Mouse (Mus musculus) neural tube, embryonic 14.5 days (tissue): ENCODE results near the gene Bmp2k. TPM values are rescaled to one million over a fixed set of nuclear protein-coding genes. Genes with fewer than 3 reads are reported as not detected.

ENCODE experiments used
- ATAC-seq: fragments of 200-750 bp; cut with Nextera tagmentation; 2 replicates; pipeline ENCODE4 v1.8.0; 2017; ENCODE audit warnings: low read depth, mild to moderate bottlenecking, moderate TSS enrichment, moderate library complexity
- H3K27ac ChIP-seq: fragments of 300-500 bp; sonication (generic); 2 replicates; pipeline ENCODE4 v1.5.1; 2014; ENCODE audit warnings: low read depth, mild to moderate bottlenecking, control low read depth, low read length, moderate library complexity, mixed read lengths
- H3K27me3 ChIP-seq: fragments of 300-500 bp; sonication (generic); 2 replicates; pipeline ENCODE4 v1.6.1; 2014; ENCODE audit warnings: low read length; ENCODE audit not compliant: control insufficient read depth, insufficient read depth
- H3K36me3 ChIP-seq: fragments of 300-500 bp; sonication (generic); 2 replicates; pipeline ENCODE4 v1.6.1; 2014; ENCODE audit warnings: low read length, mixed read lengths; ENCODE audit not compliant: control insufficient read depth, insufficient read depth
- H3K4me1 ChIP-seq: fragments of 300-500 bp; sonication (generic); 2 replicates; pipeline ENCODE4 v1.6.1; 2014; ENCODE audit warnings: low read length; ENCODE audit not compliant: control insufficient read depth, insufficient read depth
- H3K4me2 ChIP-seq: fragments of 300-500 bp; sonication (generic); 2 replicates; pipeline ENCODE4 v1.6.1; 2014; ENCODE audit warnings: mild to moderate bottlenecking, low read depth, low read length, control low read depth
- H3K4me3 ChIP-seq: fragments of 300-500 bp; sonication (generic); 2 replicates; pipeline ENCODE4 v1.5.1; 2014; ENCODE audit warnings: low read depth, low read length, control low read depth, mixed read lengths
- H3K9ac ChIP-seq: fragments of 300-500 bp; sonication (generic); replicated peaks from 2 replicates; pipeline ENCODE4 v1.6.1; 2014; ENCODE audit warnings: low read depth, mild to moderate bottlenecking, control low read depth, low read length, mixed read lengths
- H3K9me3 ChIP-seq: fragments of 300-500 bp; sonication (generic); 2 replicates; pipeline ENCODE4 v1.6.1; 2016; ENCODE audit warnings: low read length; ENCODE audit not compliant: control insufficient read depth
- WGBS: fragments of 180-500 bp; shearing (Covaris S2); extraction: QIAGEN DNeasy Blood & Tissue Kit; methylation state at CpG from one replicate; pipeline ENCODE4 v1.1.7; 2014; 5-methylcytosine and 5-hydroxymethylcytosine counted together
- polyA plus RNA-seq: library from polyadenylated mRNA; unstranded; fragments of >200 nt; fragmentation: Nextera tagmentation; extraction: Ambion mirVana; gene quantifications from 2 replicates; pipeline ENCODE4 v1.2.1, GENCODE M21; 2014

Bmp2k gene
- polyA plus RNA-seq, 1 experiment from 2014 or later: 8.4 TPM

DNA sequence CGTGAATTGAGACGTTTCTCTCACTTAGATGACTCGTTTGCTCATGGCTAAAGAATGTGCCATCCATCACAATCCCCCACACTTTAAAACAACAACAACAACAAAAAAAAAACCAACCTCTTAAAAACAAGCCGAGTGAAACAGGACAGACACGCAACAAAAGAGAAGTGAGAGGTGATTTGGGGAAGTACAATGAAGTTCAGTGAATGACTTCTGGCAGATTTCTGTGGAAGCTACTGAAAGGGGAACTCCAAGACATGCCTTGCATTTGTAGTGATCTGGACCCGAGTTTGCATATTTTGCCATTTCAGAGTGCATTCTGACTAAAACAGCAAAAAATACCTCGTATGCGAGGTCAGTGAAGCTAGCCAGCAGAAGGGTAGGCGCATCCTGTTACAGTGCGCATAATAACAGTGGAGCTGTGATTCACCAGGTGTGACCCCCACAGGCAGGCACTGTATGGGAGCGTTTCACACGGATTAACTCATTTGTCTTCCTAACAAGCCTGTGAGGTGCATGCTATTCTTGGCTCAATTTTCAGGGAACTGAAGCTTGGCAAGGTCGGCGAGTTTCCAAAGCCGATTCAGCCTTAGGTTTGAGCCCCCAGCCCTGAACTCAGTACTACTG is 17.4 kb upstream of the Bmp2k start:
- H3K4me1 ChIP-seq: 0 out of 2 replicates have a peak, but pooled peaks cover 2% of the 10 kb centered on the region
- H3K4me2 ChIP-seq: no peak overlapping the region
- 21% methylated on average over 15 of the region's 15 CpGs for WGBS
- H3K9me3 ChIP-seq: no peaks in the 10 kb centered on the region
- H3K4me3 ChIP-seq: no peak overlapping the region
- ATAC-seq: no peak
- H3K36me3 ChIP-seq: no peaks in the 10 kb centered on the region
- H3K27me3 ChIP-seq: no peaks in the 10 kb centered on the region
- no peak overlapping the region for H3K27ac ChIP-seq
- H3K9ac ChIP-seq: no peak overlapping the region

DNA sequence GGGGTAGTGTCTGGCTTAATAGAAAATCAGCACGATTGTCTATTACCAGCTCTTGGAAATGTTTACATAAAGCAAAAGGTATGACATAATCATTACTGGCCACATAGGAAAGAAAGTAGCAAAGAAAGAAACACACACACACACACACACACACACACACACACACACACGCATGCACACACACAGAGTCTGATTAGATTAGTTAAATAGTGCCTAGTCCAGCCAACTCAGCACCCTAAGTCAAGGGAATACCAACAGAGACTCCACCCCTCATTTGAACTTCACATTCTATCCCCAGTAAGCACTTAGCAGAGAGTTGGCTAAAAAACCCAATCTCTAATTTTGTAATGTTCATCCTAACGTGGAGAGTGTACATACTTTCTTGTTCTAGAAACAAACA is 15.5 kb upstream of the Bmp2k start:
- Histone ChIP-seq H3K9ac (no peak overlapping the region), H3K4me2 (no peak overlapping the region), H3K27me3 (no peaks in the 10 kb centered on the region), H3K4me1 (0 out of 2 replicates have a peak, but pooled peaks cover 2% of the 10 kb centered on the region), H3K4me3 (no peak overlapping the region), H3K36me3 (no peaks in the 10 kb centered on the region), H3K9me3 (no peaks in the 10 kb centered on the region), H3K27ac (no peak overlapping the region)
- WGBS: 77% methylated on average over 3 of the region's 3 CpGs
- no peak for ATAC-seq

DNA sequence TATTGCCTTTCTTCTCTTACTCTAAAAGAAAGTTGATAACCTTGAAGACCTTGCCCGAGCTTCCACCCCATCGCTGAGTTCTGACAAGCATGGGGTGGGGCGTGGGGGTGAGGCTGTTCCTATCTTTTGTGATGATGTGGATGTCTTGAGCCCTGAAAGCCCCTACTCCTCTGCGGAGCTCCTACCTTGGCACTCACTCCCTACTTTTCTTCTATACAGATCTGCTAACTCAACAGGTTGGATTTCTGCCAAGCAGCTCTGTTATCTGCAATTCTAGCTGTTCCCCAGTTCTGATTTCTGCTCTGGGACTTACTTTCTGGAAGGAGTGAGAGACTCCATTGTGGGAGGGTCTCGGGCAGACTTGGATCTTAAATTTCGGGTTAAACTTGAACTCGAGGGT is 14.3 kb upstream of the Bmp2k start:
- ATAC-seq: no peak
- Histone ChIP-seq H3K4me2 (no peak overlapping the region), H3K9ac (no peak overlapping the region), H3K36me3 (no peaks in the 10 kb centered on the region), H3K4me1 (0 out of 2 replicates have a peak, but pooled peaks cover 2% of the 10 kb centered on the region), H3K27me3 (no peaks in the 10 kb centered on the region), H3K27ac (no peak overlapping the region), H3K9me3 (no peaks in the 10 kb centered on the region), H3K4me3 (no peak overlapping the region)
- 86% methylated on average over 7 of the region's 7 CpGs for WGBS

DNA sequence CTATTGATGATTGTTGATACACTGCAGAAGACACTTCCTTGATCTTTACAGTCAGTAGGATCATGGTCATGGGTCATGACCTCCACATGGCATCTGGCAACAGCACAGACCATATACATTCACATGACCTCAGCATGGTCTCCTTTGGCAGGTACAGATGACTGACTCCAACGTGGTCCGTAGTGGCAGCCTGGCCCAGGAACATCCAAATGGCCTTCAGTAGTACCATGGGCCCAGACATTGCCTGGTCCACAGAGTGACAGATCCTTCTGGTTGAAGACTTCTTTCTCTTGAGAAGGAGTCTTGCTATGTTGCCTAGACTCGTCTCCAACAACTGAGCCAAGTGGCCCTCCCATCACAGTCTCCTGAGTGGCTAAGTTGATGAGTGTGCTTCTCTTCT is 10.6 kb upstream of the Bmp2k start:
- H3K27ac ChIP-seq: no peak overlapping the region
- no peaks in the 10 kb centered on the region for H3K27me3 ChIP-seq
- H3K4me1 ChIP-seq: no peaks in the 10 kb centered on the region
- H3K4me2 ChIP-seq: no peak overlapping the region
- no peaks in the 10 kb centered on the region for H3K36me3 ChIP-seq
- 88% methylated on average over 3 of the region's 3 CpGs for WGBS
- H3K4me3 ChIP-seq: no peak overlapping the region
- H3K9ac ChIP-seq: no peak overlapping the region
- no peak for ATAC-seq
- no peaks in the 10 kb centered on the region for H3K9me3 ChIP-seq

DNA sequence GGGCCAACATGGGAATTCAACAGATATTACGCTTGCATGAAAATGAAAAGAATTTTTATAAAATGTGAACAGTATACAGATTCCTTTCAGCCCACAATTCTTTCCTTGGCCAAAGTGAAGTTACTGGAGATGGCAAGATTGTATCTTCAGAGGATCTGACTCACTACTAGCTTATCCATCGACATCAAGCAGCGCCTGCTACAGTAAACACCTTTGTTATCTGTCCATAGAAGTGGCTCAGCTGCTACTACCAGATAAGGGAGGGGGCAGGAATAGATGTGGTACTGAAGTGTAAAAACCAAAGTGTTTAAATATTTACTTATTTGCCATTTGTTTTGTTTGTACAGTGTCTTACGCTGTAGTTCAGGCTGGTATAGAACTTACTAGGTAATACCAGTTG is 8.6 kb upstream of the Bmp2k start:
- no peaks in the 10 kb centered on the region for H3K9me3 ChIP-seq
- H3K9ac ChIP-seq: no peak overlapping the region
- no peak overlapping the region for H3K4me2 ChIP-seq
- ATAC-seq: no peak
- no peak overlapping the region for H3K27ac ChIP-seq
- WGBS: 90% methylated on average over 4 of the region's 4 CpGs
- no peak overlapping the region for H3K4me3 ChIP-seq
- H3K36me3 ChIP-seq: no peaks in the 10 kb centered on the region
- H3K27me3 ChIP-seq: no peaks in the 10 kb centered on the region
- H3K4me1 ChIP-seq: no peaks in the 10 kb centered on the region

DNA sequence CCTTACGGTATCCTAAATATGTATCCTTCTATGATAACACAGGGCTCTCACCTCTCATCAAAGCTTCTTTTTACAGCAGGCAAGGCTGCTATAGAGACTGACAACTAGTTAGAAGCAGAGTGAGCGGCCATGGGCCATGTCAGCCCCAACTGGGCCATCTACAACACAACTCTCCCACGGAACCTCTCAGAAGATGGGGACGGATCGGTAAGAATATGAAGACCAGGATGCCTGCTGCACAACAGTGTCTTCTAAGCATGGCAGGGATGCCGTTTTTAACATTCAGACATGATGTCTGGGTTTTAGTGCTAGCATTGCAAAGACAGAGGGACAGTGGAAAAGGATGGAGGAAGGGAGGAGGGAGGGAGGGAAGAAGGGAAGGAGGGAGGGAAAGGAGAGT is 6.3 kb upstream of the Bmp2k start:
- ATAC-seq: no peak
- Histone ChIP-seq H3K27ac (no peak overlapping the region), H3K4me1 (peaks cover under 1% of the 10 kb centered on the region; the same call in 1 of the 2 replicates), H3K27me3 (no peaks in the 10 kb centered on the region), H3K9me3 (no peaks in the 10 kb centered on the region), H3K4me3 (no peak overlapping the region), H3K4me2 (no peak overlapping the region), H3K9ac (no peak overlapping the region), H3K36me3 (no peaks in the 10 kb centered on the region)
- 93% methylated on average over 6 of the region's 6 CpGs for WGBS

DNA sequence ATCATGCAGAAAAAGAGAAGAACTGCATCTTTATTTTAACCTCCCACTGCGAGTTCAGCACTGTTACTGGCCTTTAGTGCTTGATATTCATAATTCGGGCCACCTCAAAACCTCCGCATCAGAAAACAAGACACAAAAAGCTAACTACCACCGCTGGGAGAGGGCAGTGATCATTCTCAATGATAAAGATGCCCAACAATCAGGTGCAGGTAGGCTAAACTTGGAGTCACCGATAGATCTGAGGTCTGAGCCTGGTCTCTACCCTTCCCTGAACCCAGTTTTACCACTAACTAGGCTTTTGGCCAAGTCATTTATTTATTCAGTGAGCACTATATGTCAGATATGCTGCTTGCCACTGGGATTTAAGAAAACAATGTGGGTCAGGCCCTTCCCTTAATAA is 4.8 kb upstream of the Bmp2k start:
- H3K9ac ChIP-seq: no peak overlapping the region
- no peaks in the 10 kb centered on the region for H3K9me3 ChIP-seq
- no peaks in the 10 kb centered on the region for H3K27me3 ChIP-seq
- no peak overlapping the region for H3K4me2 ChIP-seq
- ATAC-seq: no peak
- 94% methylated on average over 5 of the region's 5 CpGs for WGBS
- H3K27ac ChIP-seq: no peak overlapping the region
- H3K4me3 ChIP-seq: no peak overlapping the region
- no peaks in the 10 kb centered on the region for H3K36me3 ChIP-seq
- peaks cover 5% of the 10 kb centered on the region for H3K4me1 ChIP-seq

DNA sequence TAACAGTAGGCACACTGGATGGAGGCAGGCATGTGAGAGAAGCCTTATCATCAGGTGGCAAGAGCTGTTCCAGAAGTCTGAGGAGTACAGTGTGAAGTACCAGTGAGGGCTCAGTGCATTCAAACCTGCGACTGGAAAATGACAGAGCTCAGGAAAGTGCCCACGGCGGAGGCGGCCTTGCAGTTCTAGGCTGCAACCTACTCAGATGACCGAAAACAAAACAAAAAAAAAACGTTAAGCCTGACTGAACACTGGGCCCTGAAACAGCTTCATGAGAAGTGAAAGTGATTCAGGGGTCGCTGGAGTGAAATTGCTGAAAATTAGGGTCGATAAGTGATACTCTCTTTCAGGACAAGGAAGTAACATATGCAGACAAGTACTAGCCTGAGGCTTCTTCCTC is 4.4 kb upstream of the Bmp2k start:
- Histone ChIP-seq H3K36me3 (no peaks in the 10 kb centered on the region), H3K4me3 (no peak overlapping the region), H3K4me1 (peaks cover 5% of the 10 kb centered on the region), H3K9ac (no peak overlapping the region), H3K27ac (no peak overlapping the region), H3K4me2 (no peak overlapping the region), H3K9me3 (no peaks in the 10 kb centered on the region), H3K27me3 (no peaks in the 10 kb centered on the region)
- 83% methylated on average over 8 of the region's 8 CpGs for WGBS
- ATAC-seq: no peak

DNA sequence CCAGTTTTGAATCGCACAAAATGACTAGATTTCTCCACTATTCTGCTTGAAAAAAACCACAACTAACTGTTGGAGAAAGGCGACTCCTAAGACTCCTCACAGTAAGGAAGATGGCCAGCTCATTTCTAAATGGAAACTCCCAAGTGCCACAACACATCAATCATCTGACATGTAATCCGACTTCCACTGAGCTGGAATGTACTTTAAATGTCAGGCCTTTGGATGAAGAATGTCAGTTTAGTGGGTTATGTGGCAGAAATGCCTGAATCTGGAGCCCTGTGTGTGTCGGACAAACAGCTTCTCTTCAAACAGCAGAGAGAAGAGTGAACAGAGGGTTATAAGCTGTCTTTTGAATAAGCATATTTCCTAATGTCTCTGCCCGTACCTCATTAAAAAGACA is 1.7 kb upstream of the Bmp2k start:
- WGBS: 77% methylated on average over 5 of the region's 5 CpGs

More for the DNA sequence above, 1.7 kb upstream of the Bmp2k start:
- Histone ChIP-seq H3K36me3 (no peaks in the 10 kb centered on the region), H3K4me3 (no peak overlapping the region), H3K9ac (no peak overlapping the region), H3K27ac (no peak overlapping the region), H3K4me2 (no peak overlapping the region), H3K4me1 (peaks cover 11% of the 10 kb centered on the region), H3K27me3 (no peaks in the 10 kb centered on the region), H3K9me3 (no peaks in the 10 kb centered on the region)
- ATAC-seq: no peak
